Mouse (Mus musculus): Measurements from ENCODE around the gene Crip3. TPM values are rescaled to one million over a fixed set of nuclear protein-coding genes. Genes with fewer than 3 reads are reported as not detected.

The Crip3 gene
- polyA plus RNA-seq, 1 experiment from 2014 or later = 0.12 TPM

GRCm38 (mm10) chr17:46408478-46408877, 20.2 kb upstream of the Crip3 start:
- Histone ChIP-seq H3K9me3 (ENCODE audit: control insufficient read depth) (no peaks in the 10 kb centered on the region), H3K4me3 (ENCODE audit: low read depth, low read length) (no peak overlapping the region), H3K36me3 (ENCODE audit: control insufficient read depth, insufficient read depth) (peaks cover 38% of the 10 kb centered on the region), H3K4me2 (replicated peaks; ENCODE audit: low read depth) (no peak overlapping the region), H3K4me1 (replicated peaks; ENCODE audit: control insufficient read depth, insufficient read depth, low read length) (no peaks in the 10 kb centered on the region), H3K27ac (ENCODE audit: low read depth, low read length) (no peak overlapping the region), H3K9ac (ENCODE audit: low read depth, low read length) (no peak overlapping the region), H3K27me3 (replicated peaks; ENCODE audit: control insufficient read depth, insufficient read depth, low read length) (no peaks in the 10 kb centered on the region)
- TF ChIP-seq CTCF (IDR thresholded peaks at IDR 0.05; ENCODE audit: low read depth) = peak; percentile 63
- no peak for ATAC-seq
- WGBS = 35% methylated on average over 3 of the region's 3 CpGs

- no peak for ATAC-seq
- Histone ChIP-seq H3K4me3 (ENCODE audit: low read depth, low read length) (no peak overlapping the region), H3K4me1 (replicated peaks; ENCODE audit: control insufficient read depth, insufficient read depth, low read length) (no peaks in the 10 kb centered on the region), H3K27me3 (replicated peaks; ENCODE audit: control insufficient read depth, insufficient read depth, low read length) (no peaks in the 10 kb centered on the region), H3K36me3 (ENCODE audit: control insufficient read depth, insufficient read depth) (peaks cover 7% of the 10 kb centered on the region; the same call in 1 of the 2 replicates), H3K4me2 (replicated peaks; ENCODE audit: low read depth) (no peak overlapping the region), H3K27ac (ENCODE audit: low read depth, low read length) (no peak overlapping the region), H3K9me3 (ENCODE audit: control insufficient read depth) (no peaks in the 10 kb centered on the region), H3K9ac (ENCODE audit: low read depth, low read length) (no peak overlapping the region)
- WGBS = 78% methylated on average over 5 of the region's 5 CpGs
- TF ChIP-seq CTCF (IDR thresholded peaks at IDR 0.05; ENCODE audit: low read depth) = no peak
Measured at GRCm38 (mm10) chr17:46418628-46419027, 10.1 kb upstream of the Crip3 start.

- ATAC-seq = no peak
- Histone ChIP-seq H3K36me3 (ENCODE audit: control insufficient read depth, insufficient read depth) (no peaks in the 10 kb centered on the region), H3K27ac (ENCODE audit: low read depth, low read length) (no peak overlapping the region), H3K27me3 (replicated peaks; ENCODE audit: control insufficient read depth, insufficient read depth, low read length) (no peaks in the 10 kb centered on the region), H3K4me2 (replicated peaks; ENCODE audit: low read depth) (no peak overlapping the region), H3K4me3 (ENCODE audit: low read depth, low read length) (no peak overlapping the region), H3K9ac (ENCODE audit: low read depth, low read length) (no peak overlapping the region), H3K4me1 (replicated peaks; ENCODE audit: control insufficient read depth, insufficient read depth, low read length) (no peaks in the 10 kb centered on the region), H3K9me3 (ENCODE audit: control insufficient read depth) (no peaks in the 10 kb centered on the region)
- TF ChIP-seq CTCF (IDR thresholded peaks at IDR 0.05; ENCODE audit: low read depth) = 0 out of 2 replicates have a peak, but pooled peaks have one; percentile 13
Measured at GRCm38 (mm10) chr17:46419717-46420116, 9.0 kb upstream of the Crip3 start.

- Histone ChIP-seq H3K4me2 (replicated peaks; ENCODE audit: low read depth) (no peak overlapping the region), H3K9me3 (ENCODE audit: control insufficient read depth) (no peaks in the 10 kb centered on the region), H3K4me1 (replicated peaks; ENCODE audit: control insufficient read depth, insufficient read depth, low read length) (no peaks in the 10 kb centered on the region), H3K27me3 (replicated peaks; ENCODE audit: control insufficient read depth, insufficient read depth, low read length) (no peaks in the 10 kb centered on the region; the same call in 1 of the 2 replicates), H3K4me3 (ENCODE audit: low read depth, low read length) (no peak overlapping the region), H3K36me3 (ENCODE audit: control insufficient read depth, insufficient read depth) (no peaks in the 10 kb centered on the region), H3K9ac (ENCODE audit: low read depth, low read length) (no peak overlapping the region), H3K27ac (ENCODE audit: low read depth, low read length) (no peak overlapping the region)
- no peak for ATAC-seq
- TF ChIP-seq CTCF (IDR thresholded peaks at IDR 0.05; ENCODE audit: low read depth) = no peak
Measured at GRCm38 (mm10) chr17:46426496-46426895, 2.2 kb upstream of the Crip3 start.

GRCm38 (mm10) chr17:46433627-46434026, 4.9 kb downstream of the Crip3 start:
- H3K4me3 ChIP-seq (ENCODE audit: low read depth, low read length) = no peak overlapping the region
- H3K9ac ChIP-seq (ENCODE audit: low read depth, low read length) = no peak overlapping the region
- peak; percentile 46; the same call in 1 of the 2 replicates for ATAC-seq
- 0 out of 2 replicates have a peak, but pooled peaks have one; percentile 13 for TF ChIP-seq CTCF (IDR thresholded peaks at IDR 0.05; ENCODE audit: low read depth)
- no peaks in the 10 kb centered on the region for H3K4me1 ChIP-seq (replicated peaks; ENCODE audit: control insufficient read depth, insufficient read depth, low read length)
- H3K27me3 ChIP-seq (replicated peaks; ENCODE audit: control insufficient read depth, insufficient read depth, low read length) = no peaks in the 10 kb centered on the region; the same call in 1 of the 2 replicates
- WGBS = 5% methylated on average over 17 of the region's 17 CpGs
- H3K27ac ChIP-seq (ENCODE audit: low read depth, low read length) = no peak overlapping the region
- H3K4me2 ChIP-seq (replicated peaks; ENCODE audit: low read depth) = peak overlapping the region; percentile 47
- no peaks in the 10 kb centered on the region for H3K36me3 ChIP-seq (ENCODE audit: control insufficient read depth, insufficient read depth)
- no peaks in the 10 kb centered on the region for H3K9me3 ChIP-seq (ENCODE audit: control insufficient read depth)

GRCm38 (mm10) chr17:46436672-46437366, 8.1 kb downstream of the Crip3 start:
- no peak overlapping the region for H3K4me2 ChIP-seq (replicated peaks; ENCODE audit: low read depth)
- peak; percentile 75 for TF ChIP-seq CTCF (IDR thresholded peaks at IDR 0.05; ENCODE audit: low read depth)
- no peak overlapping the region for H3K4me3 ChIP-seq (ENCODE audit: low read depth, low read length)
- ATAC-seq = no peak
- H3K4me1 ChIP-seq (replicated peaks; ENCODE audit: control insufficient read depth, insufficient read depth, low read length) = no peaks in the 10 kb centered on the region
- H3K27me3 ChIP-seq (replicated peaks; ENCODE audit: control insufficient read depth, insufficient read depth, low read length) = no peaks in the 10 kb centered on the region
- H3K36me3 ChIP-seq (ENCODE audit: control insufficient read depth, insufficient read depth) = no peaks in the 10 kb centered on the region
- H3K9me3 ChIP-seq (ENCODE audit: control insufficient read depth) = no peaks in the 10 kb centered on the region
- no peak overlapping the region for H3K9ac ChIP-seq (ENCODE audit: low read depth, low read length)
- H3K27ac ChIP-seq (ENCODE audit: low read depth, low read length) = no peak overlapping the region
- WGBS = 20% methylated on average over 23 of the region's 23 CpGs

All from intestine, postnatal 0 days (tissue).